16 mouse cellular contexts compared by ENCODE assay signal in the genomic region with DNA sequence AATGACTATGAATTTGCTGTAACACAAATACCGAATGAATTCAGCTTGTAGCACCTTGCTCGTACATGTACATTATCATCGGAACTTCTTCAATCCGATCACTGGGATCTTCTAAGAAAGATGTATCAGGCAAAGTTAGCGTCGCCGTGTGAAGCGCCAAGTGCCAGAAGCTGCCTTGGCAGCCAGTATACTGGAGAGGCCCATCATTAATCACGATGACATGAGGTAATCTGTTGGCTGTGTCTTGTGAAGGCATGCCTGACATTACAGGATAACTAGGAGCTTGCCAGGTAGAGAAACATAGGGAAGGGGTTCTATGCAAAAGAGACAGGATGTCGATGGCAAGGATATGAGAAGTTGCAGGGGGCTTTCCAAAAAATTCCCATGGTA.
DNase-seq lines count a peak whose midpoint lies in the region; ATAC-seq and TF ChIP-seq lines count a peak whose summit lies in the region.
"Had no signal": no experiment of that assay in that cellular context is flagged by ENCODE, and none has a peak within 500 bp of the region (broad histone marks: within the 10 kb centered on the region; RNA-seq: fewer than 3 reads in every experiment).

No protein-coding gene starts in this region.

- peaks cover 8% of the 10 kb centered on the region; the same call in 1 of the 2 replicates for H3K4me1 ChIP-seq in midbrain, postnatal 0 days (ENCODE audit: insufficient read depth, low read length)
- peaks cover 13% of the 10 kb centered on the region for H3K4me1 ChIP-seq in midbrain, embryonic 13.5 days (replicated peaks)

- no peaks in the 10 kb centered on the region for H3K9me3 ChIP-seq in midbrain, postnatal 0 days (ENCODE audit: low read length)
- no peaks in the 10 kb centered on the region for H3K9me3 ChIP-seq in midbrain, embryonic 13.5 days
- H3K9me3 ChIP-seq: forebrain, embryonic 10.5 days; forebrain, embryonic 13.5 days; hindbrain, embryonic 10.5 days had no signal

- no peak for TF ChIP-seq CTCF in midbrain, postnatal 0 days (IDR thresholded peaks at IDR 0.05)

- no peak overlapping the region for H3K27ac ChIP-seq in midbrain, postnatal 0 days (ENCODE audit: low read depth, low read length)
- H3K27ac ChIP-seq in midbrain, embryonic 13.5 days: no peak overlapping the region
- H3K27ac ChIP-seq: forebrain, embryonic 10.5 days; forebrain, embryonic 13.5 days; hindbrain, embryonic 10.5 days had no signal

- H3K4me3 ChIP-seq in midbrain, postnatal 0 days (ENCODE audit: low read depth, low read length): no peak overlapping the region
- no peak overlapping the region for H3K4me3 ChIP-seq in midbrain, embryonic 13.5 days (replicated peaks)
- H3K4me3 ChIP-seq: forebrain, embryonic 10.5 days; forebrain, embryonic 13.5 days; hindbrain, embryonic 10.5 days had no signal

- ATAC-seq in midbrain, postnatal 0 days (ENCODE audit: low FRiP score): no peak
- ATAC-seq in midbrain, embryonic 13.5 days: no peak
- ATAC-seq: activated CD4-positive, CD25-positive, alpha-beta regulatory T cell, adult 4 months; forebrain, embryonic 13.5 days; forebrain, embryonic 16.5 days; hindbrain, embryonic 16.5 days; inflammation-experienced regulatory T-cells, adult 6 months; intestine, embryonic 16.5 days had no signal

- DNase-seq in cerebellum, postnatal 10 days: peak; percentile 59 to 63
- no peak for DNase-seq in cerebellum, postnatal 36 days
- DNase-seq in heart, adult 11 months: peak; percentile 48
- DNase-seq in heart, postnatal 4 days: no peak
- DNase-seq in midbrain, postnatal 0 days (ENCODE audit: low spot score): peak; percentile 37
- DNase-seq in embryo, embryonic 10.5 days (ENCODE audit: low spot score): no peak

- H3K4me2 ChIP-seq in midbrain, postnatal 0 days (ENCODE audit: low read depth, low read length, poor library complexity, severe bottlenecking): no peak overlapping the region
- H3K4me2 ChIP-seq in midbrain, embryonic 13.5 days (replicated peaks): no peak overlapping the region
- H3K4me2 ChIP-seq: forebrain, embryonic 13.5 days; heart, embryonic 11.5 days had no signal

- no peaks in the 10 kb centered on the region for H3K36me3 ChIP-seq in midbrain, postnatal 0 days (ENCODE audit: insufficient read depth, low read length)
- H3K36me3 ChIP-seq in midbrain, embryonic 13.5 days: no peaks in the 10 kb centered on the region
- H3K36me3 ChIP-seq: forebrain, embryonic 10.5 days; hindbrain, embryonic 10.5 days had no signal

- no peaks in the 10 kb centered on the region for H3K27me3 ChIP-seq in midbrain, postnatal 0 days (ENCODE audit: insufficient read depth, low read length)
- no peaks in the 10 kb centered on the region for H3K27me3 ChIP-seq in midbrain, embryonic 13.5 days

- WGBS in midbrain, postnatal 0 days: 88% methylated on average over 10 of the region's 10 CpGs
- 92% methylated on average over 10 of the region's 10 CpGs for WGBS in midbrain, embryonic 13.5 days

- no peak overlapping the region for H3K9ac ChIP-seq in midbrain, postnatal 0 days (replicated peaks; ENCODE audit: low read length, poor library complexity, severe bottlenecking)
- no peak overlapping the region for H3K9ac ChIP-seq in midbrain, embryonic 13.5 days (replicated peaks)
- H3K9ac ChIP-seq: forebrain, embryonic 13.5 days had no signal

Comparison
In these comparisons a context has a peak if more than half of its experiments do, and no peak if none do; other contexts are left out.
1. DNase-seq: peak in cerebellum, postnatal 10 days (2 of 2), heart, adult 11 months (single experiment) and midbrain, postnatal 0 days (single experiment); none in cerebellum, postnatal 36 days (0 of 2), heart, postnatal 4 days (single experiment) and embryo, embryonic 10.5 days (single experiment).